In the genomic region with DNA sequence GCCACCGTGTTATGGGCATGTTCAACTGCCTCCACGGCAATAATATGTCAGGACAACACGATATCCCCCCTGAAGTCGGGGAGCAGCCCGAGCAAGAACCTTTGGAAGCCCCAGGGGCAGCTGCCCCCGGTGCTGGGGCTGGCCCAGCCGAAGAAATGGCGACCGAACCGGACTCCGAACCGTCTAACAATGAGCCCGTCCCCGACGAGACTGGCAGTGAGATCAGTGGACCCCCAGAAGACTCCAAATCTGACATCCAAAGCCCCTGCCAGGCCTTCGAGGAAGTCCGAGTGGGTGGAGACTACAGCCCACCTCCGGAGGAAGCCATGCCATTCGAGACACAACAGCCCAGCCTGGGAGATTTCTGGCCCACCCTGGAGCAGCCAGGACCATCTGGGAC, we compare ENCODE assay signal across 10 mouse cellular contexts. TPM values are rescaled to one million over a fixed set of nuclear protein-coding genes. Genes with fewer than 3 reads are reported as not detected.
DNase-seq lines count a peak whose midpoint lies in the region; ATAC-seq and TF ChIP-seq lines count a peak whose summit lies in the region.
"Had no signal": no experiment of that assay in that cellular context is flagged by ENCODE, and none has a peak within 500 bp of the region (broad histone marks: within the 10 kb centered on the region; RNA-seq: fewer than 3 reads in every experiment).

No protein-coding gene starts in this region.

- H3K9ac ChIP-seq in forebrain, embryonic 12.5 days, result no peak overlapping the region
- no peak overlapping the region for H3K9ac ChIP-seq in forebrain, postnatal 0 days
- H3K9ac ChIP-seq in lung, embryonic 15.5 days, result no peak overlapping the region
- H3K9ac ChIP-seq in intestine, embryonic 14.5 days (ENCODE audit: low read length), result no peak overlapping the region
- no peak overlapping the region for H3K9ac ChIP-seq in neural tube, embryonic 13.5 days
- H3K9ac ChIP-seq: forebrain, embryonic 13.5 days had no signal

- H3K9me3 ChIP-seq in forebrain, embryonic 12.5 days, result peaks cover 60% of the 10 kb centered on the region
- peaks cover 27% of the 10 kb centered on the region; the same call in 1 of the 2 replicates for H3K9me3 ChIP-seq in forebrain, postnatal 0 days (ENCODE audit: low read length)
- peaks cover 43% of the 10 kb centered on the region for H3K9me3 ChIP-seq in lung, embryonic 15.5 days
- peaks cover 64% of the 10 kb centered on the region for H3K9me3 ChIP-seq in intestine, embryonic 14.5 days (ENCODE audit: control insufficient read depth, low read length)
- peaks cover 61% of the 10 kb centered on the region for H3K9me3 ChIP-seq in neural tube, embryonic 13.5 days

- whole genome bisulfite sequencing in forebrain, embryonic 12.5 days, result 51% methylated on average over 19 of the region's 19 CpGs
- 59% methylated on average over 19 of the region's 19 CpGs for WGBS in forebrain, postnatal 0 days
- 57% methylated on average over 19 of the region's 19 CpGs for WGBS in lung, embryonic 15.5 days
- WGBS in intestine, embryonic 14.5 days, result 63% methylated on average over 19 of the region's 19 CpGs
- WGBS in neural tube, embryonic 13.5 days, result 71% methylated on average over 19 of the region's 19 CpGs

- H3K4me1 ChIP-seq in forebrain, embryonic 12.5 days, result peaks cover 40% of the 10 kb centered on the region
- 0 out of 2 replicates have a peak, but pooled peaks cover 3% of the 10 kb centered on the region for H3K4me1 ChIP-seq in forebrain, postnatal 0 days (ENCODE audit: insufficient read depth)
- H3K4me1 ChIP-seq in lung, embryonic 15.5 days, result peaks cover 23% of the 10 kb centered on the region; the same call in 1 of the 2 replicates
- H3K4me1 ChIP-seq in intestine, embryonic 14.5 days (replicated peaks; ENCODE audit: control insufficient read depth, insufficient read depth, low read length), result peaks cover 6% of the 10 kb centered on the region; the same call in 1 of the 2 replicates
- peaks cover 53% of the 10 kb centered on the region for H3K4me1 ChIP-seq in neural tube, embryonic 13.5 days (replicated peaks)

- peak overlapping the region; percentile 30; the same call in 1 of the 2 replicates for H3K4me3 ChIP-seq in forebrain, embryonic 12.5 days (replicated peaks)
- no peak overlapping the region for H3K4me3 ChIP-seq in forebrain, postnatal 0 days (ENCODE audit: low read depth, low read length)
- H3K4me3 ChIP-seq in lung, embryonic 15.5 days, result peak overlapping the region; percentile 35
- H3K4me3 ChIP-seq in intestine, embryonic 14.5 days (ENCODE audit: low read depth, low read length), result peak overlapping the region; percentile 35
- H3K4me3 ChIP-seq in neural tube, embryonic 13.5 days, result peak overlapping the region; percentile 34

- no peak for TF ChIP-seq CTCF in forebrain, postnatal 0 days (IDR thresholded peaks at IDR 0.05; ENCODE audit: low read depth)

- H3K36me3 ChIP-seq in forebrain, embryonic 12.5 days (replicated peaks), result peaks cover 6% of the 10 kb centered on the region; the same call in 1 of the 2 replicates
- H3K36me3 ChIP-seq in forebrain, postnatal 0 days (ENCODE audit: insufficient read depth), result no peaks in the 10 kb centered on the region
- H3K36me3 ChIP-seq in lung, embryonic 15.5 days, result 0 out of 2 replicates have a peak, but pooled peaks cover 6% of the 10 kb centered on the region
- no peaks in the 10 kb centered on the region for H3K36me3 ChIP-seq in intestine, embryonic 14.5 days (ENCODE audit: control insufficient read depth, insufficient read depth, low read length)
- H3K36me3 ChIP-seq in neural tube, embryonic 13.5 days, result peaks cover 12% of the 10 kb centered on the region

- peaks cover 48% of the 10 kb centered on the region for H3K27me3 ChIP-seq in forebrain, embryonic 12.5 days
- H3K27me3 ChIP-seq in forebrain, postnatal 0 days (ENCODE audit: insufficient read depth, low read length), result peaks cover 15% of the 10 kb centered on the region
- peaks cover 37% of the 10 kb centered on the region for H3K27me3 ChIP-seq in lung, embryonic 15.5 days
- H3K27me3 ChIP-seq in intestine, embryonic 14.5 days (replicated peaks; ENCODE audit: control insufficient read depth, insufficient read depth, low read length), result peaks cover 27% of the 10 kb centered on the region
- peaks cover 49% of the 10 kb centered on the region for H3K27me3 ChIP-seq in neural tube, embryonic 13.5 days
- H3K27me3 ChIP-seq: Patski had no signal

- no peak for ATAC-seq in forebrain, embryonic 12.5 days (ENCODE audit: low FRiP score)
- no peak for ATAC-seq in forebrain, postnatal 0 days
- no peak for ATAC-seq in lung, embryonic 15.5 days (ENCODE audit: borderline replicate concordance, extremely low read depth, low FRiP score, low TSS enrichment)
- ATAC-seq in intestine, embryonic 14.5 days (replicated peaks; ENCODE audit: low FRiP score, low TSS enrichment, low read depth), result no peak
- no peak for ATAC-seq in neural tube, embryonic 13.5 days (ENCODE audit: low read depth)
- ATAC-seq: forebrain, embryonic 13.5 days; Patski had no signal

- DNase-seq in forebrain, postnatal 0 days, result no peak
- no peak for DNase-seq in lung, adult 18-20 months
- DNase-seq in intestine, embryonic 14.5 days (ENCODE audit: low spot score), result no peak
- DNase-seq in right cerebral cortex, postnatal 4 days, result no peak
- DNase-seq in ovary, postnatal 14 days (ENCODE audit: low spot score), result no peak

- H3K4me2 ChIP-seq in forebrain, embryonic 12.5 days, result no peak overlapping the region
- H3K4me2 ChIP-seq in forebrain, postnatal 0 days (ENCODE audit: low read depth), result no peak overlapping the region
- H3K4me2 ChIP-seq in lung, embryonic 15.5 days, result no peak overlapping the region
- H3K4me2 ChIP-seq in intestine, embryonic 14.5 days (ENCODE audit: low read length), result peak overlapping the region; percentile 50
- peak overlapping the region; percentile 54 for H3K4me2 ChIP-seq in neural tube, embryonic 13.5 days

- H3K27ac ChIP-seq in forebrain, embryonic 12.5 days, result no peak overlapping the region
- no peak overlapping the region for H3K27ac ChIP-seq in forebrain, postnatal 0 days (ENCODE audit: low read depth, low read length)
- H3K27ac ChIP-seq in lung, embryonic 15.5 days, result no peak overlapping the region
- no peak overlapping the region for H3K27ac ChIP-seq in intestine, embryonic 14.5 days (ENCODE audit: low read depth)
- no peak overlapping the region for H3K27ac ChIP-seq in neural tube, embryonic 13.5 days (replicated peaks)
- H3K27ac ChIP-seq: forebrain, embryonic 13.5 days had no signal

RNA-seq across cellular contexts. Expression of a gene that starts 13.7 kb away (rescaled TPM):
- 1,283 and 1,309 TPM in 2 replicates for polyA plus RNA-seq in forebrain, embryonic 12.5 days (2016; fragmentation: Nextera tagmentation; extraction: Ambion mirVana)
- total RNA-seq in forebrain, postnatal 0 days (2014; rRNA removed), result 1,201 and 1,512 TPM in 2 replicates
- polyA plus RNA-seq in forebrain, postnatal 0 days (2015; fragmentation: Nextera tagmentation; extraction: Ambion mirVana), result 1,404 and 1,604 TPM in 2 replicates
- 2,028 and 2,095 TPM in 2 replicates for polyA plus RNA-seq in lung, embryonic 15.5 days (2015; fragmentation: Nextera tagmentation; extraction: Ambion mirVana)
- 1,658 and 1,793 TPM in 2 replicates for polyA plus RNA-seq in intestine, embryonic 14.5 days (2014; fragmentation: Nextera tagmentation; extraction: Ambion mirVana)
- 1,617 and 1,631 TPM in 2 replicates for polyA plus RNA-seq in neural tube, embryonic 13.5 days (2015; fragmentation: Nextera tagmentation; extraction: Ambion mirVana)

RNA-seq across cellular contexts. Expression of a gene that starts 48.7 kb away (rescaled TPM):
- 7.1 and 7.5 TPM in 2 replicates for polyA plus RNA-seq in forebrain, embryonic 12.5 days (2016; fragmentation: Nextera tagmentation; extraction: Ambion mirVana)
- total RNA-seq in forebrain, postnatal 0 days (2014; rRNA removed), result not detected in 2 replicates
- 8.6 and 10.5 TPM in 2 replicates for polyA plus RNA-seq in forebrain, postnatal 0 days (2015; fragmentation: Nextera tagmentation; extraction: Ambion mirVana)
- polyA plus RNA-seq in lung, embryonic 15.5 days (2015; fragmentation: Nextera tagmentation; extraction: Ambion mirVana), result 25.3 and 26.4 TPM in 2 replicates
- polyA plus RNA-seq in intestine, embryonic 14.5 days (2014; fragmentation: Nextera tagmentation; extraction: Ambion mirVana), result 8.2 and 12.6 TPM in 2 replicates
- 14.3 and 28.0 TPM in 2 replicates for polyA plus RNA-seq in neural tube, embryonic 13.5 days (2015; fragmentation: Nextera tagmentation; extraction: Ambion mirVana)

Comparison
In these comparisons a context has a peak if more than half of its experiments do, and no peak if none do; other contexts are left out.
1. H3K4me2 ChIP-seq: peak in intestine, embryonic 14.5 days (single experiment) and neural tube, embryonic 13.5 days (single experiment); none in forebrain, embryonic 12.5 days (single experiment), forebrain, postnatal 0 days (single experiment) and lung, embryonic 15.5 days (single experiment).